Mouse (Mus musculus): Measurements from ENCODE around the gene Zcchc8. TPM values are rescaled to one million over a fixed set of nuclear protein-coding genes. Genes with fewer than 3 reads are reported as not detected.

Zcchc8 gene
- total RNA-seq, 2 experiments from 2014 or later = 39.7 to 54.2 TPM

GRCm38 (mm10) chr5:123683377-123684220 lies 37.3 kb downstream of the Zcchc8 start:
- DNase-seq = peak; percentile 68

GRCm38 (mm10) chr5:123683043-123683376 lies 37.9 kb downstream of the Zcchc8 start:
- DNase-seq = no peak

GRCm38 (mm10) chr5:123682372-123682771 lies 38.5 kb downstream of the Zcchc8 start:
- no peak for DNase-seq

GRCm38 (mm10) chr5:123679546-123680263 lies 41.2 kb downstream of the Zcchc8 start:
- DNase-seq = no peak

- no peak for DNase-seq
These were observed 41.8 kb downstream of the Zcchc8 start for GRCm38 (mm10) chr5:123679106-123679505.

GRCm38 (mm10) chr5:123675717-123676116 lies 45.2 kb downstream of the Zcchc8 start:
- no peak for DNase-seq

- DNase-seq = no peak
These were observed 45.7 kb downstream of the Zcchc8 start for GRCm38 (mm10) chr5:123675221-123675620.

GRCm38 (mm10) chr5:123671473-123671820 lies 49.5 kb downstream of the Zcchc8 start:
- DNase-seq = no peak

- peak; percentile 47 for DNase-seq
These were observed 50.0 kb downstream of the Zcchc8 start for GRCm38 (mm10) chr5:123670800-123671472.

- peak; percentile 47 for DNase-seq
These were observed 50.7 kb downstream of the Zcchc8 start for GRCm38 (mm10) chr5:123669991-123670799.

GRCm38 (mm10) chr5:123667915-123668314 lies 53.0 kb downstream of the Zcchc8 start:
- DNase-seq = no peak

- DNase-seq = no peak
These were observed 54.9 kb downstream of the Zcchc8 start for GRCm38 (mm10) chr5:123665956-123666355.

- no peak for DNase-seq
These were observed 56.6 kb downstream of the Zcchc8 start for GRCm38 (mm10) chr5:123664329-123664728.

GRCm38 (mm10) chr5:123662059-123662458 lies 58.8 kb downstream of the Zcchc8 start:
- peak; percentile 43 for DNase-seq

GRCm38 (mm10) chr5:123661602-123662001 lies 59.3 kb downstream of the Zcchc8 start:
- DNase-seq = no peak

GRCm38 (mm10) chr5:123657651-123658050 lies 63.2 kb downstream of the Zcchc8 start:
- no peak for DNase-seq

- DNase-seq = no peak
These were observed 66.0 kb downstream of the Zcchc8 start for GRCm38 (mm10) chr5:123654937-123655336.

GRCm38 (mm10) chr5:123653287-123653801 lies 67.6 kb downstream of the Zcchc8 start:
- peak; percentile 49 for DNase-seq

- no peak for DNase-seq
These were observed 70.1 kb downstream of the Zcchc8 start for GRCm38 (mm10) chr5:123650825-123651224.
